Mouse (Mus musculus) erythroid progenitor cell, adult 5-6 weeks (primary cell): ENCODE data around the gene Mmp11. TPM values are rescaled to one million over a fixed set of nuclear protein-coding genes. Genes with fewer than 3 reads are reported as not detected.

Experiments used
- ATAC-seq: replicated peaks from 2 replicates; pipeline ENCODE4 v1.8.0; 2016; ENCODE audit warnings: moderate number of reproducible peaks, mild to moderate bottlenecking, moderate TSS enrichment, inconsistent platforms; ENCODE audit not compliant: poor library complexity, low FRiP score, severe bottlenecking
- total RNA-seq, 2 experiments: library from RNA; stranded (forward) in 1 of 2; stranded (reverse) in 1 of 2; fragments of 150-400 nt in 1 of 2; fragments of 186-747, 209-891 nt in 1 of 2; gene quantifications; 2 replicates each; pipeline versions ENCODE4 v1.2.3 to v1.2.4; 2015 to 2017; ENCODE audit warnings: low replicate concordance in 2 of 2

Gene Mmp11
- total RNA-seq (2015; ENCODE audit: low replicate concordance) (0.72 TPM in 1 of 2 replicates, not detected in the other), total RNA-seq (2017; ENCODE audit: low replicate concordance) (0.68 TPM in 1 of 2 replicates, not detected in the other)

DNA sequence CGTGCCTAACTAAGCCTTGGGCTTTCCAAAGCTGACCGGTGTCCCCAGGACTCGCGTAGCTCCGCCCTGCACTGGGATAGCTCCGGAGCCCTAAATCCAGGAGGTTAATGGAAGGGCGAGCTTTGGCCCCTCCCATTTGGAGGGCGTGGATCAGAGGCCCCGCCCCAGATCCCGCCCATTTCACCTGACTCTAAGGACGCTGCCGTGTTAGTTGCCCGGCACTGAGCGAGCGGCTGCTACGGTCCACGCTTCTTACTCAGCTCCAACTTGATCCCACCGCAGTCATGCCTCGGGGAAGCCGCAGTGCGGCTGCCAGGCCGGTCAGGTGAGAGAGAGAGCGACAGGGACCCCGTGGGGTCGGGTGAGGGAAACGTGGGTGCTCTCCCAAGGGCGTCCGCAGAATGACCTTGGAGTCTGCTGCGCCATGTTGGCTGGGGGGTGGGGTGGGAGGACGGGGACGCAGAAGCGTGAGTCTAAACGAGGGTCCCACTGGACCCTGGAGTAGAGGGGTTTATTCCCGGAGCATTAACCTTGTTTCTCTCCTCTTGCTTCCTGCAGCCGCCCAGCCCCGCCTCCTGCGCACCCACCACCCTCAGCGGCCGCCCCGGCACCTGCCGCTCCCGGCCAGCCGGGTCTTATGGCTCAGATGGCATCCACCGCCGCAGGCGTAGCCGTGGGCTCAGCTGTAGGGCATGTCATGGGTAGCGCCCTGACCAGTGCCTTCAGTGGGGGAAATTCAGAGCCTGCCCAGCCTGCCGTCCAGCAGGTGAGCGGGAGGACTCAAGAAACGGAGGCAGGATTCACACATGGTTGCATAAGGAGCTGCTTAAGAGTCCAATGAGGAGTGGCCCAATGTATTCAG is at the start of gene Mmp11:
Gene Mmp11 (minus strand): TSS at position 817 of the 862 bp plus-strand sequence.
- ATAC-seq: peak; percentile 74

DNA sequence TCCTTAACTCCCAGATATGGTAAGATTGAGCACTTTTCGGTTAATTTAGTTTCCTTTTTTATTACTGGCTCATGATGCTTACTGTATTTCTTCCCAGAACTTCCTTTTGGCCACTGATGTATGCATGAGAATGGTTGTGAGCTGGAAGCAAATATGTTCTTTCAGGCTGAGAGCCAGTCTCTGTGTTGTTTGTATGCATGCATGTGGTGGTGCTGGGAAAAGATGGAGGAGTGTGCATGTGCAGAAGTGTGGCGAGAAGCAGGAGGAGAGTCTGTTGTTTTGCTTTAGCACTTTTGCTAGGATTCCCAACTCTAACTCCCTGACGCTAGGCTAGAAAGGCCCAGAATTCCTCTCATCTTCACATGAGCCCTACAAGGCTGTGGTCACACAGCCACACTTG is 43.1 kb upstream of the Mmp11 start:
- ATAC-seq: no peak

DNA sequence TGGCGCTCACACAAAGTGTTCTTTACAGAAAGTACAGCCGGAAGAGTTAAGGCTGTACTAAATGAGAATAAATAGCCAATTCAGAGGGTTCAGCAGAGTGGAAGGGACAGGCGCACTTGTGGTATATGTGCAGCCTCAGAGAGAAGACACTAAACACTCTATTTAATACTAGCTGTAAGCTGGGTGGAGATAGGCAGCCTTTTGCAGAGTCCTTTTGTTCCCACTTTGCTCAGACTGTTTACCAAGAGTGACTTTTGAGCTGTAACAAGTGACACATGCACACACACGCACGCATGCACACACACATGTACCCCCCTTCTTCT is 42.5 kb upstream of the Mmp11 start:
- no peak for ATAC-seq

DNA sequence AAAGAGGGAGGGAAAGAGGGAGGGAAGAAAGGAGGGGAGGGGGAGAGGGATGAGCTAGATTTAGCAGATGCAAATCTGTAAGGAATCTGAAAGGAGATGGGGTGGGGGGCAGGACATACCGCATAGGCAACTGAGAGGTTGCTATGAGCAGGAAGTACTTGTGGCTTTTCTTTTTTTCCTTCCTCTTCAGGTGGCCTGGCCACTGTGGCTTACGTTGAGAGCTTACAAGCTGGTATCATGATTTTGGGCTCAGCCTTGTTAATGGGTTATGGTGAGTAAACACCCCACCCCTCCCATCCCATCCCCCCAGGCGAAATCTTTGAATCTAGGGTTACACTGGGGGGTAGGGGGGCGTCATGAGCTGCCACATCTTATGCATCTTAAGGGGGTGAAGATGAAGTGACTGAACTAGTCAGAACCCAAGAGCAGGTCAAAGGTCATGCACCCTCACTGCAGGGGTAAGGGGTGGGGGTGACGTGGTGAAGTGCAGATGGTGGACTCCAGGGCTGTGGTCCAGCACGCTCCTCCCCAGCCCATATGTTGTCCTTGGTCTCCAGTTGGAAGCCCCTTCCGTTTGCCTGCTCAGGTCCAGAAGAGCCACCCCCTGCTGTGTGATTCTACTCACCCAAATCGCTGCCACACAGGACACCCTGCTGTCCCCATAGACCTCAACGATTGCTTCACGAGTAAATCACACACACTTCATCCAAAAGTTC is 42.0 kb upstream of the Mmp11 start:
- no peak for ATAC-seq

DNA sequence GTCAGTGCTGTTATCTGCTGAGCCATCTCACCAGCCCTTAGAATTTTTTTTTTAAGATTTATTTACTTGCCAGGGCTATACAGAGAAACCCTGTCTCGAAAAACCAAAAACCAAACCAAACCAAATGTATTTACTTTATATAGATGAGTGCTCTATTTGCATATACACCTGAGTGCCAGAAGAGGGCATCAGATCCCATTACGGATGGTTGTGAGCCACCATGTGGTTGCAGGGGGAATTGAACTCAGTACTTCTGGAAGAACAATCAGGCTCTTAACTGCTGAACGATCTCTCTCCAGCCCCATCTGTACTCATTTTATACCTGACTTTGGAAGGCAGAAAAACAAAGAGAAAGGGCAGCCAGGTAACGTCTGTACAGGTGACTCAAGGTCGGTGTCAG is 38.9 kb upstream of the Mmp11 start:
- ATAC-seq: no peak

DNA sequence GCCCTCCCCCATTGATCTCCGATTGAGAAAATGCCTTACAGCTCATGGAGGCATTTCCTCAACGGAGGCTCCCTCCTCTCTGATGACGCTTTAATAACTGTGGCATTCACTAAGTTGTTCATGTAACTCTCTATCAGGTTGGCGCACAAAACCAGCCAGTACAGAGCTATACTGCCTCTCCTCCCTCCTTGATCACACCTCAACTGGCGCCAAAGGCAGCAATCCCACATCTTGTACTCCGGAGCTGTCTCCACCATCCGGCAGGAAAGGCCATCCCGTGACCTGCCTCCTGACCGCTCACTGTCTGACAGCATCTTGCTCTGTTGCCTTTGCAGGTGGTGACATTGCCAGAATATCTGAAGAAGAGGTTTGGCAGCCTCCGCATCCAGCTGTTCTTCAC is 37.5 kb upstream of the Mmp11 start:
- no peak for ATAC-seq

DNA sequence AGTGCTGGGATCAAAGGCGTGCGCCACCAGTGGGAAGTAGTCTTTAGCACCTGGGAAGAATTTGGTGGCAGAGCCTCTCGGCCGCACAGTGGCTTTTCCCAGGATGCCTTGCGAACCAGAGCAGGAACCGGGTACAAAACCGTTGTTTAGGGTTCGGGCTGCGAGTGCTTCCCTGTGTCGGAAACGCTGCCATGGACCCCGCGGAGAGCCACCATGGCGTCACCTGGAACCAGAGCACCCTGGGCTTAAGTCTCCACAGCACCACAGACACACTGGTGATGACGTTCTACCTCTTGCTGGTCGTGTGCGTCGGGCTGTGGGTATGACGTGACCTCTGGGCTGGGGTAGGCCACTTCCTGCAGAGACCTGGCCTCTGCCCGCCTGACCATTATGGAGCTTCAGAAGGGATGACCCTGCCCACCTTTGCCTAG is 18.1 kb upstream of the Mmp11 start, which contains the start of gene Gm5134:
Gene Gm5134 (plus strand): TSS at position 134 of the 431 bp plus-strand sequence.
- no peak for ATAC-seq

DNA sequence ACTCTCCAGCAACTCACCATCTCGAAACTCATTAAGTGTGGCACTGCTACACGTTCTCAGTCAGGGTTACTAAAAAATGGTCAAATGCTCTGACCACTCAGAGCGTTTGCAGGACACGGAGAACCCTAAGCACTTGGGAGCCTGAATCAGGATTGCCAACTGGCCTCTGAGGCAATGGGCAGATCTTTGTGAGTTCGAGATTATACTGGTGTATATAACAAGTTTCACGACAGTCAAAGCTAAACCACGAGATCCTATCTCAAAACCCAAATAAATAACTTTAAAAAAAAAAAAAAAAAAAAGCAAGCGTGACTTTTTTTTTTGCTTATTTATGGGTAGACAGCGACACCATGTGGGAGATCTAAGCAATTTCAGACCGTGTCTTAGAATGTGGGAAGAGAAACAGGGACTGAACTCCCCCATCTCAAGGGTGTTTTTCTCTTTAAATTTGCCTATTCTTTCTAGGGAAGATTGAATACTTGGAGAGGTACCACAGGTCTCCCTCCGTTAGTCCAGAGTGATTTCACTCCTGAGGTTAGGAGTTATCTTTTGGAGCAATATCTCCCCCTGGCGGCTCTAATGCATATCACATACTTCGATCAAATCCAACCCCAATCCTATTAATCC is 15.2 kb upstream of the Mmp11 start:
- peak; percentile 82 for ATAC-seq

DNA sequence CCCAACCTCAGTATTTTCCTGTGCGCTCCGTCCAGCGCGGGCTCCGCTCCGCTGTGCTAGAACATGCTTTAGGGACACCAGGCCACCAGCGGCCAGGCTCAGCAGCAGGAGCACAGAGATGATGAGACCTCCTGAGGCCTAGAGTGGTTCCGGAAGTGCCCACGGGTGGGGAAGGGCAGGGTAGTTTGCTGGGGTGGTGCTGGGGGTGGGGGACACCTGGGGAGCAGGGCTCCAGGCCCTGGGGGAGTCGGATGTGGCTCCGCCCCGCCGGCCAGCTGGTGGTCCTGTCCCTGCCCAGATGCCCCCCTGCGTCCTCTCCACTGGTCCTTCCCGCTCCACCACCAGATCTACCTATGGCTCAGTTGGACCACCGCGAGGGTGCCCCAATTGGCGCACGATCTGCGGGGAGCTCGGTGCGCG is 14.5 kb upstream of the Mmp11 start:
- ATAC-seq: 0 out of 2 replicates have a peak, but pooled peaks have one; percentile 15

DNA sequence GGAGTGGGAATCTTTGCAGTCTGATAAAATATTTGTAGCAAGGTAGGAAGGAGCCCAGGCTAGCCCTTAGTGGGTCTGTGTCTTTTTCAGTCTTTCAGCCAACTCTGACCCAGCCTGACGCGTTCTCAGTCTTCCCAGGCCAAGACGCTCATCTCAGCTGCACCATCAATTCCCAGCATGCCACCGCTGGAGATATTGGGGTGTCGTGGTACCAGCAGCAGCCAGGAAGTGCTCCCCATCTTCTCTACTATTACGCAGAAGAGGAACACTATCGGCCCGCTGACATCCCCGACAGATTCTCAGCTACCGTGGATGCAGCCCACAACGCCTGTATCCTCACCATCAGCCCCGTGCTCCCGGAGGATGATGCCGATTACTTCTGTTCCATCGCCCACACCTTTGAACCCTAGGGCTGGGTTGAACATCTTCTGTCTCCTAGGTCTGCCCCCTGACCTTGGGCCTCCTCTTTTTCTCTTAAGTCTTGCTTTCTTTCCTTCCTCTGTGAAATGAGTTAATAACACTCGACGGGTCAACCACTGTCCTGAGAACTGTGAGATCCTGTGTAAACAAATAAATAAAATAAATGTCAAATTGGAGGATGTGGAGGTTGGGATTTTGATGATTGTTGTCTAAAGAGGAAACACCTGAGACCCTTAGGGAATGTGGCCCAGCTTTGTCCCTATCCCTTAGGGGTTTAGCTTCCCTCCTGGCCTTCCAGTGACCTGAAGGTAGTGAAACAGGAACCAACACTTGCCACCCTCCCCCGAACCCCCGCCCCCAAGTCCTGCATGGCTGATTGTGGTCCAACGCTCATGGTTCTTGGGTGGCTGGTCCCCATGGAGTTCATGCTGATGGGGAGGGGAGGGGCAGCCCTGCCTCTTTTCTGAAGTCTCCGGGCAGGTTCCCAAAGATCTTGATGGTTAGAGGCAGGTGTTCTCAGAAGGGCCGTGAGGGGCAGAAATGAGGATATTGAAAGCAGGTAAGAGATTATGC is 13.1 kb upstream of the Mmp11 start:
- no peak for ATAC-seq

DNA sequence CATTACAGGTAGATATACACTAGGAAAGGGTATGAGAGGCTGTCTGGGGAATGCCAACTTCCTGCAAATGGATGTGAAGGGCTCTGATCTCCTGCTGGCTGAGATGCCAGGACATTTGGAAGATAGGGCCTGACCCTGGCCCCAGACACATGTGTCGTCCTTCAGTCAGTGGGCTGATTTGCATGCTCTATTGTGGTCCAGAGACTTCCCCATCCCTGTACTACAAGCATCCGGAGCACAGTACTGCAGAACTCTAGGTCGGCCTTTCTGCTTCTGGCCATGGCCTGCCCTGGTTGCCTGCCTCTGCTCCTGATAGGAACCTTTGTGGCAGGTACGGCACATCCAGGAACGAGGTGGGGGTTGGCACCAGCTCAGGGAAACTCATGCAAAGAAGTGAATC is 11.8 kb upstream of the Mmp11 start:
- no peak for ATAC-seq

DNA sequence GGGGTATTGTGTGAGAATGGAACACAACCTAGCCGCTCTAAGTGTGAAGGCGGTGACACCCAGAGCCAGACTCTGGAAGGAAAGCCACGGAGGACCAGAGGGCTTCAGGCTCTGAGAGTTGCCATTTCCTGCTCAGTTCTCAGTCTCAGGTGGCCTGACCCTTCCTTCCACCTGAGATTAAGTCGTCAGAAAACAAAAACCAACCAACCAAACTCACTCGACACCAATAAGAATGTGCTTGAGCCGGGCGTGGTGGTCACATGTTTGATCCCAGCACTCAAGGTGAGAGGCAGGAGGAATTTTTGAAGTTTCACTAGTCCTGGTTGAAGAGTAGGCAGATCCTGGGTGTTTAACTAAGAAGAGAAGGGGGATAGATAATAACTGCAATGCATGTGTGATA is 9.6 kb upstream of the Mmp11 start:
- ATAC-seq: no peak

DNA sequence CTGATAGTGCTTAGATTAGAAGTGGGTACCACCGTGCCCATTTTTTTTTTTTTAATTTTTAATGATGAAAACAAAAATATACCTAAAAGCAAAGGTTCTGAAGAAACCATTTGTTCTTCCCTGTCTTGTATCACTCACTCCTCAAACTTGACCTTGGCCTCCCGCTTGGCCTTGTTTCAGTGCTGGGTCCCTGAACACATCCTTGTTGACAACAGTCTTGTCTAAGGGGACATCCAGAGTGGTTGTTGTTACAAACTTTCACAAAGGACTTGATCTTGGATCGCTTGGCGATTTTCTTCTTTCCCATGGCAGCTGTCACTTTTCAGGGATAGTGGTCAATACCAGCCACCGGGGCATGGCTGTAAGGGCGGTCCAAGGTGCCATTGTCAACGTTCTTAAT is 8.9 kb upstream of the Mmp11 start:
- ATAC-seq: no peak

DNA sequence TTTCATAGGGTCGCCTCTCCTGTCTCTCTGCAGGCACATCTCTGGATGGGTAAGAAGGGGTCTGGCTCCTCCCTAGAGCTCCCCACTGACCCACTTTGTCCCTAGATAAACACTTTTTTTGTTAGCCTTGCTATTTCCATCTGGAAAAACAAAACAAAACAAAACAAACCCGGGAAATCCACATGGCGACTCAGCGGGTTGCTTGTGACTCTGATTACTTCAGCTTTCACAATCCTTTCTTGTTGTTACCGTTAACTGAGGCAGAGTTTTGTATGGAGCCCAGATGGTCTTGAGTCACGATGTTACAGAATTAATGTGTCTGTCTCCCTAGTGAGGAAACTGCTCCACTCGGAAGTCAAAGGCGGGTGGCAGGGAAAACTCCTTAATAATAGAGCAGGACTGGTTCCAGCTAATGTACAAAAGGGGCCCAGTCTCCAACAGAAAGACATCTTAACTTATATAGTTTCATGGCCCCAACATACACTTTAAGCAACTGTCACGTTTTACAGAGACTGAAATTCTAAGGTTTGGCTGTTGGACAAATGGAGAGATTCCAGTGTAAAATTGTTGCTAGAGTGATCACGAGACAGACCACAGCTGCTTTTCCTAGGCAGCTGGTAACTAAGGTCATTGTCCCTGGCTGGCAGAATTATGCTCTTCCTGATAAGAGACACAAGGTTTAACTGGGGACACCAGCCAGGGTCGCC is 7.9 kb upstream of the Mmp11 start:
- ATAC-seq: no peak

DNA sequence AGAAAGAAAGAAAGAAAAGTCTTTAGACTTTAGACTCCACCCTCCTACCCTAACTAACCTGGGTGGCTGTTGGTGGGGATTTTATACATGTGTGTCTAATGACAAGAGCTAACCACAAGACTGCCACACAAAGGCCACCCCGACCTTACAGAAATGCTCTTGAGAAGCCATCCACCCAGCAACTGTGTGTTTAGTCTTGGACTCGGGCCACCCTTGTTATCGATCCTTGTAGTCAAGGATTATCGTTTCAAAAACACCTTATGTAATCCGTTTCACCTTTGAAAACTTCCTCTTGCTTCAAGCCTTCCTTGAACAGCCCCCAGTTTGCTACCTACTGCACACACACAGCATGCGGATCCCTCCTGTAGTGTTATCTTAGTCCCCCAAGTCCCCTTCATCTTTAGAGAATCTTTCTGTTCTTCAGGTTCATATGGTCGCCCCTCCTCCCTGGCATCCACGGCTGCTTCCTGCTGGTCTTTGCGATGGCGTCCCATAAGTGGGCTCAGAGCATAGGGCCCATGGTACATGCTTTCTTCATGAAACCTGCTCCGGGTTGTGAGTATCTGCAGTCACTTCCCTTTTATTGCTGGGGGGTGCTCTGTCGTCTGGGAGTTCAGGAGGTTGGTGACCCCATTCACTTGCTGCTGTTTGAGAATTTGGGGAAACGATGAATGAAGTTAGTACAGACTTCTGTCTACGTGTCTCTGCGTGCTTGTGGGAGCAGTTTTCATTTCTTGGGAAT is 6.6 kb upstream of the Mmp11 start, which contains the start of gene Vpreb3:
Gene Vpreb3 (plus strand): TSS at position 322 of the 742 bp plus-strand sequence.
- no peak for ATAC-seq

DNA sequence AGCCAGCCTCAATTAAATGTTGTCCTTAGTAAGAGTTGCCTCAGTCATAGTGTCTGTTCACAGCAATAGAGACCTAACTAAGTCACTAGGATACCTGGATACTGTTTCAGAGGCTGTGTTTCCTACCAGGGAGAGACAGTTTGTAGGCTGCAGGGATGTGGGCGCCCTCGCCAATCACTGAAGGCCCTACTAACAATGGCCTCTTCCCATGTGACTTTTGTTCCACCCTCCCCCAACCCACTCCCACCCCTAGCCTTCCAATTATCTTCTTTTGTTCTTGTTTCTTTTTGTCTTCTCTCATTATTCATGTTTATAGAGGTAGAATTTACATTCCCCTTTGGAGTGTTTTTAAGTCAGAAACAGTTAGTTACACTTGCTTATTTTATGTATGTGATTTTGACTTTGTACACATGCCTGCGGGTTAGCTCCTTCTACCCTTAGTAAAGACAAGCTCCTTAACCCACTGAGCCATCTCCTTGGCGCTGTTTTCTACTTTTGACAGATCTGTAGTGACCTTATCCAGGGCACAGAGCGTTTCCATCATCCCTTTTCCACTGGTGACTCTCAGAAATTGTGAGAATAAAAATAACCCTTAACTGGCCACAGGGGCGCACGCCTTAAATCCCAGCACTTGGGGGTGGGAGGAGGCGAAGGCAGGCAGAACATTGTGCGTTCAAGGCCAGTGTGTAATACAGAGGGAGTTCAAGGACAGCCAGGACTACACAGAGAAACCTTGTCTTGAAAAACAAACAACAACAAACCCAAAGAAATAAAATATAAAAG is 4.9 kb upstream of the Mmp11 start:
- no peak for ATAC-seq

DNA sequence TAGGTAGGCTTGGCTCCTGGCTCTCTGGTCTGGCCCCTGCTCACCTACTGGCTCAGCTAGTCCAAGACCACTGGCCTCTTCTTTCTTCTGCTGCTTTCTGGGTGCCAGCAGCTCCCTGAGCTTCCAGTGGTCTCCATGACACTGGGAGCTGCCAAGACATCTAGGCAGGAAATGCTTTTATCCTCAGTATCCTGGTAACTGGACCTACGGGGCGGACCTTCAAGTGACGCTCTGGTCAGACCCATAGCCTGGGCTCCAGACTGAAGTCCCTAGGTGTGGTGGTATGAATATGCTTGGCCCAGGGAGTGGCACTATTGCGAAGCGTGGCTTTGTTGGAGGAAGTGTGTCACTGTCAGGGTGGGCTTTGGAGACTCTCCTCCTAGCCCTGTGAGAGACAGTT is 4.2 kb upstream of the Mmp11 start, which contains the start of gene Gm867:
Gene Gm867 (minus strand): TSS at position 153 of the 400 bp plus-strand sequence.
- ATAC-seq: no peak
